Mouse (Mus musculus) liver, embryonic 11.5 days (tissue): Measurements from ENCODE around the gene Sdk1. TPM values are rescaled to one million over a fixed set of nuclear protein-coding genes. Genes with fewer than 3 reads are reported as not detected.

ENCODE experiments used
- ATAC-seq: fragments of 200-750 bp; cut with Nextera tagmentation; replicated peaks from 2 replicates; pipeline ENCODE4 v1.8.0; 2017; ENCODE audit warnings: moderate number of reproducible peaks, mild to moderate bottlenecking, moderate TSS enrichment, moderate library complexity; ENCODE audit not compliant: low FRiP score
- DNase-seq: peaks from one replicate; pipeline ENCODE4 v3.0.0-alpha.2; 2017; ENCODE audit warnings: low spot score
- H3K27ac ChIP-seq: fragments of 300-500 bp; sonication (generic); 2 replicates; pipeline ENCODE4 v1.5.1; 2014; ENCODE audit warnings: mild to moderate bottlenecking, low read depth, low read length, control low read depth
- H3K27me3 ChIP-seq: fragments of 300-500 bp; sonication (generic); replicated peaks from 2 replicates; pipeline ENCODE4 v1.6.1; 2014; ENCODE audit warnings: low read length, mixed read lengths; ENCODE audit not compliant: control insufficient read depth, insufficient read depth
- H3K36me3 ChIP-seq: fragments of 300-500 bp; sonication (generic); 2 replicates; pipeline ENCODE4 v1.6.1; 2014; ENCODE audit warnings: mild to moderate bottlenecking, low read length, moderate library complexity, mixed read lengths; ENCODE audit not compliant: control insufficient read depth, insufficient read depth
- H3K4me1 ChIP-seq: fragments of 300-500 bp; sonication (generic); replicated peaks from 2 replicates; pipeline ENCODE4 v1.6.1; 2014; ENCODE audit warnings: low read length, mixed read lengths; ENCODE audit not compliant: control insufficient read depth, insufficient read depth
- H3K4me2 ChIP-seq: fragments of 300-500 bp; sonication (generic); 2 replicates; pipeline ENCODE4 v1.6.1; 2014; ENCODE audit warnings: mild to moderate bottlenecking, control low read depth, moderate library complexity
- H3K4me3 ChIP-seq: fragments of 300-500 bp; sonication (generic); 2 replicates; pipeline ENCODE4 v1.5.1; 2014; ENCODE audit warnings: low read depth, low read length, control low read depth
- H3K9ac ChIP-seq: fragments of 300-500 bp; sonication (generic); 2 replicates; pipeline ENCODE4 v1.6.1; 2014; ENCODE audit warnings: low read depth, low read length, control low read depth
- H3K9me3 ChIP-seq: fragments of 300-500 bp; sonication (generic); 2 replicates; pipeline ENCODE4 v1.6.1; 2016; ENCODE audit warnings: low read length, inconsistent platforms, mixed read lengths; ENCODE audit not compliant: control insufficient read depth
- WGBS: fragments of 180-500 bp; shearing (Covaris S2); extraction: QIAGEN DNeasy Blood & Tissue Kit; methylation state at CpG from one replicate; pipeline ENCODE4 v1.1.7; 2014; 5-methylcytosine and 5-hydroxymethylcytosine counted together
- polyA plus RNA-seq: library from polyadenylated mRNA; unstranded; fragments of >200 nt; fragmentation: Nextera tagmentation; extraction: Ambion mirVana; gene quantifications from 2 replicates; pipeline ENCODE4 v1.2.1, GENCODE M21; 2014

The Sdk1 gene
- polyA plus RNA-seq, 1 experiment from 2014 or later: 0.53 TPM

- Histone ChIP-seq H3K4me1 (peaks cover 11% of the 10 kb centered on the region; the same call in 1 of the 2 replicates), H3K36me3 (no peaks in the 10 kb centered on the region), H3K27ac (no peak overlapping the region), H3K4me3 (peak overlapping the region; percentile 62), H3K27me3 (peaks cover 52% of the 10 kb centered on the region), H3K9ac (peak overlapping the region; percentile 62), H3K4me2 (peak overlapping the region; percentile 80), H3K9me3 (no peaks in the 10 kb centered on the region)
- WGBS: 1% methylated on average over 65 of the region's 82 CpGs
- ATAC-seq: no peak
- DNase-seq: no peak
These were observed 475 bp downstream of the Sdk1 start for GRCm38 (mm10) chr5:141241645-141242284.

GRCm38 (mm10) chr5:141243253-141243965 is 2.1 kb downstream of the Sdk1 start:
- ATAC-seq: no peak
- Histone ChIP-seq H3K9ac (0 out of 2 replicates have a peak overlapping the region, but pooled peaks have one; percentile 25), H3K4me2 (peak overlapping the region; percentile 80), H3K4me3 (peak overlapping the region; percentile 31), H3K36me3 (no peaks in the 10 kb centered on the region), H3K27ac (no peak overlapping the region), H3K4me1 (peaks cover 11% of the 10 kb centered on the region; the same call in 1 of the 2 replicates), H3K9me3 (no peaks in the 10 kb centered on the region), H3K27me3 (peaks cover 52% of the 10 kb centered on the region)
- WGBS: 4% methylated on average over 33 of the region's 33 CpGs
- DNase-seq: peak; percentile 41

GRCm38 (mm10) chr5:141264253-141264652 is 23.0 kb downstream of the Sdk1 start:
- no peak overlapping the region for H3K27ac ChIP-seq
- no peak overlapping the region for H3K4me2 ChIP-seq
- no peak for ATAC-seq
- H3K4me1 ChIP-seq: no peaks in the 10 kb centered on the region
- H3K9me3 ChIP-seq: no peaks in the 10 kb centered on the region
- H3K9ac ChIP-seq: no peak overlapping the region
- no peaks in the 10 kb centered on the region for H3K36me3 ChIP-seq
- H3K27me3 ChIP-seq: no peaks in the 10 kb centered on the region
- WGBS: 81% methylated on average over 1 of the region's 1 CpGs
- no peak for DNase-seq
- H3K4me3 ChIP-seq: no peak overlapping the region

- H3K36me3 ChIP-seq: no peaks in the 10 kb centered on the region
- WGBS: 84% methylated on average over 6 of the region's 6 CpGs
These were observed 35.8 kb downstream of the Sdk1 start for GRCm38 (mm10) chr5:141277112-141277511.

GRCm38 (mm10) chr5:141281751-141282150 is 40.5 kb downstream of the Sdk1 start:
- WGBS: 61% methylated on average over 2 of the region's 2 CpGs
- no peak overlapping the region for H3K4me3 ChIP-seq
- H3K27ac ChIP-seq: no peak overlapping the region
- no peaks in the 10 kb centered on the region for H3K27me3 ChIP-seq
- no peaks in the 10 kb centered on the region for H3K36me3 ChIP-seq
- DNase-seq (no peak), ATAC-seq (no peak)
- no peak overlapping the region for H3K4me2 ChIP-seq
- H3K9me3 ChIP-seq: no peaks in the 10 kb centered on the region
- no peaks in the 10 kb centered on the region for H3K4me1 ChIP-seq
- H3K9ac ChIP-seq: no peak overlapping the region

More at GRCm38 (mm10) chr5:141277112-141277511, 35.8 kb downstream of the Sdk1 start:
- Histone ChIP-seq H3K4me2 (no peak overlapping the region), H3K4me1 (no peaks in the 10 kb centered on the region), H3K9ac (no peak overlapping the region), H3K27ac (no peak overlapping the region), H3K4me3 (no peak overlapping the region), H3K9me3 (no peaks in the 10 kb centered on the region), H3K27me3 (no peaks in the 10 kb centered on the region)
- no peak for DNase-seq
- ATAC-seq: no peak

GRCm38 (mm10) chr5:141289611-141290010 is 48.3 kb downstream of the Sdk1 start:
- Histone ChIP-seq H3K9me3 (no peaks in the 10 kb centered on the region), H3K27me3 (no peaks in the 10 kb centered on the region), H3K4me2 (no peak overlapping the region), H3K9ac (no peak overlapping the region), H3K27ac (no peak overlapping the region), H3K4me1 (no peaks in the 10 kb centered on the region), H3K36me3 (no peaks in the 10 kb centered on the region), H3K4me3 (no peak overlapping the region)
- DNase-seq: no peak
- no peak for ATAC-seq

- WGBS: 78% methylated on average over 7 of the region's 7 CpGs
- no peaks in the 10 kb centered on the region for H3K9me3 ChIP-seq
- no peaks in the 10 kb centered on the region for H3K36me3 ChIP-seq
- no peak overlapping the region for H3K27ac ChIP-seq
- no peak overlapping the region for H3K4me3 ChIP-seq
- no peaks in the 10 kb centered on the region for H3K27me3 ChIP-seq
- no peak overlapping the region for H3K9ac ChIP-seq
- ATAC-seq: no peak
- no peak for DNase-seq
- H3K4me2 ChIP-seq: no peak overlapping the region
- H3K4me1 ChIP-seq: no peaks in the 10 kb centered on the region
These were observed 54.0 kb downstream of the Sdk1 start for GRCm38 (mm10) chr5:141295240-141295639.

- H3K4me2 ChIP-seq: no peak overlapping the region
- no peak overlapping the region for H3K4me3 ChIP-seq
- H3K27ac ChIP-seq: no peak overlapping the region
- no peaks in the 10 kb centered on the region for H3K27me3 ChIP-seq
- no peak overlapping the region for H3K9ac ChIP-seq
- DNase-seq: no peak
- H3K4me1 ChIP-seq: no peaks in the 10 kb centered on the region; the same call in 1 of the 2 replicates
- WGBS: 31% methylated on average over 4 of the region's 4 CpGs
- H3K9me3 ChIP-seq: no peaks in the 10 kb centered on the region
- no peaks in the 10 kb centered on the region for H3K36me3 ChIP-seq
- ATAC-seq: peak; percentile 70
These were observed 61.0 kb downstream of the Sdk1 start for GRCm38 (mm10) chr5:141302287-141302694.

- H3K27me3 ChIP-seq: no peaks in the 10 kb centered on the region
- no peak overlapping the region for H3K27ac ChIP-seq
- ATAC-seq (no peak), DNase-seq (no peak)
- H3K36me3 ChIP-seq: no peaks in the 10 kb centered on the region
- H3K9ac ChIP-seq: no peak overlapping the region
- no peaks in the 10 kb centered on the region for H3K9me3 ChIP-seq
- no peaks in the 10 kb centered on the region; the same call in 1 of the 2 replicates for H3K4me1 ChIP-seq
- 68% methylated on average over 2 of the region's 2 CpGs for WGBS
- H3K4me2 ChIP-seq: no peak overlapping the region
- no peak overlapping the region for H3K4me3 ChIP-seq
These were observed 62.5 kb downstream of the Sdk1 start for GRCm38 (mm10) chr5:141303746-141304145.
